Mouse (Mus musculus): ENCODE measurements at regions not wholly inside any gene's neighbourhood (a gene's known extent, or its start where the extent isn't known, plus 50 kb on each side); places are given as distances from the start of the nearest gene placed in this dataset.

DNA sequence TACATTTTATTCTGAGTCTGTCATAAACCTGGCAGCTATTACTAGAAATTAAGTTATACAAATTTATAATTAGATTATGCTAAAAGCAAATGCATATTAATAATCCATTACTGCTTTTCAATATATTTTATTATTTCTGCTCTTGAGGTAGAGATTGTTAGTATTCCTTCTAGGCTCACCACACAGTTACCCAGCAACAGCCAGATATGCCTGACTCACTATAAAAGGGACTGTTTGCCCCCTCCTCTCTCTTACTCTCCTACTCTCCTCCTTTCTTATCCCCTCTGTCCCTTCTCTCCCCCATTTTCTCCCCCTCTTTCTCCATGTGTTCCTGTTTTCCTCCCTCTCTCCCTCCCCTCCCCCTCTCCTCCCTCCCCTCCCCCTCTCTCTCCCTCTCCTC lies 98.7 kb downstream of the 4930505A04Rik start:
- DNase-seq: no peak

DNA sequence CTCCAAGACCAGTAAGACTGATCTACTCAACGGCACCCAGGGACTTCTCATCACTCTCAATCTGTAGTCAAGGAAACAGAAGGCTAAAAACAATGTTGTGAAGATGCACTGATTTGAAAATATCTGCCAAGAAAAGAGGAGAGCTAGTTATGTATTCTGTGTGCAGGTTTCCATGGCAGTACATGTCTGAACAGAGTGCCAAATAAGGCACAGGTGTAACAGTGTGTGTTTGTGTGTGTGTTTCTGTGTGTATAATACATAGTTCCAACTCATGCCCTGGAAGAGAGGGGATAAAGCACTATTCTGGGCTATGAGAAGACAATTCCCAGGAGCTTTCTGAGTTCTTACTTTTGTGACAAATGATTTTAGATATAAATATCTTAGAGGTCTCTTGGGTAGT lies 99.7 kb downstream of the 4930505A04Rik start:
- no peak for DNase-seq

- no peak for DNase-seq
Measured at GRCm38 (mm10) chr11:30369601-30370240, 101.7 kb upstream of the Sptbn1 start.

GRCm38 (mm10) chr11:30367373-30368225 lies 99.6 kb upstream of the Sptbn1 start:
- DNase-seq: peak; percentile 66 to 87

GRCm38 (mm10) chr11:30366491-30366890 lies 98.5 kb upstream of the Sptbn1 start:
- peak; percentile 36 to 55 for DNase-seq

DNA sequence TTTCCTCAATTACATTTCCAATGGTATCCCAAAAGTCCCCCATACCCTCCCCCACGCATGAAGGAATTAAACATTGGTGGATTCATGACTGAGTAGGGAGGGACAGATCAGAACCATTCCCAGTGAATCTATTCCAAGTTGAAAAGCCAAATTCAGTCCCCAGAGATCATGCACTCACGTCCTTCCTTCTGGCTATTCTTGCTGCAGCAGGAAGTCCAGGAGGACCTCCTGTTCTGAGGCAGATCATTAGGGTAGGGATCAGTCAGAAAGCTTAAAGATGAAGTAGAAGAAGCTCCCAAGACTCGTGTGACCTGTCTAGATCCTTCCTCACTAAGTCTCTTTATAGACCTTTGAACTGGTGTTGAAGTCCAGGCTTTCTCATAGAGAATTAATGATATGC lies 97.0 kb upstream of the Sptbn1 start:
- peak in 1 of 2 experiments; percentile 48 for DNase-seq

DNA sequence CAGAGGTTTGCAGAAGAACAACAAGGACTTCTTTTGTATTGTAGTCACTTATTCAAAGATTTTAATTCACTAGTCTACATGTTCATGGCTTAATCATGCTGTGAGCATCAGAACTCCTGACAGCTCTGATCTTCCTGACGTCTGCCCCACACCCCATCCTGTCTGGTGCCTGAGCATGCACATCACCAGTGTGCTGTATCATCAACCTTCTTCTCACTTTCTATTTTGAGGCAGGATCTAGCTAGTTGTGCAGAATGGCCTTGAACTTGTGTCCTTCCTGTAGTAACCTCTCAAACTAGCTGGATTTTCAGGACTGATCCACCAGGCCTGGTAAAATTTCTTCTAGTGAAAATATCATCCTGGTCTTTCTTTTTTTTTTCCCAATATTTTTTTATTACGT lies 96.6 kb upstream of the Sptbn1 start:
- peak; percentile 16 to 55 for DNase-seq

DNA sequence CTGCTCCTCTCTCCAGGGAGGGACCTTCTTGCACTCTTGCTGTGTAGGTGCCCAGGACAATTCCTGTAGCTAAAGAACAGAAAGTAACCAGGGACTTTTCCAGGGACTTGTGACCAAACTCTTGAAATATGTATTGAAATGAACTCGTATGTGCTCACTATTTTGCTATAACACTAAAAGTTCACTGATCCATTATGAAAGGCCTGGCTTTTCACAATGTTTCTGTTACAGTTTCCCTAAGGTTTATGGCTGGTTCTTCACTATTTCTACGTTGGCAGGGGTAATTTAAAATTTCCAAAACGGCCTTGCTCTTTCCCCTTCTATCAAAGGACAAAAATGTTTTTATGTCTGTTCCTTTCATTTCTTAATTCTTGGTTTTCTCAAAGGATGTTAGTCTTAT lies 90.2 kb upstream of the Sptbn1 start:
- no peak for DNase-seq

- no peak for DNase-seq
Measured at GRCm38 (mm10) chr11:30355356-30355755, 87.4 kb upstream of the Sptbn1 start.

GRCm38 (mm10) chr11:30326371-30326770 lies 58.4 kb upstream of the Sptbn1 start:
- no peak for DNase-seq
